Mouse (Mus musculus): ENCODE data around the gene Fam53a. TPM values are rescaled to one million over a fixed set of nuclear protein-coding genes. Genes with fewer than 3 reads are reported as not detected.

The Fam53a gene
- polyA plus RNA-seq, 1 experiment from 2014 or later, result 21.0 TPM

DNA sequence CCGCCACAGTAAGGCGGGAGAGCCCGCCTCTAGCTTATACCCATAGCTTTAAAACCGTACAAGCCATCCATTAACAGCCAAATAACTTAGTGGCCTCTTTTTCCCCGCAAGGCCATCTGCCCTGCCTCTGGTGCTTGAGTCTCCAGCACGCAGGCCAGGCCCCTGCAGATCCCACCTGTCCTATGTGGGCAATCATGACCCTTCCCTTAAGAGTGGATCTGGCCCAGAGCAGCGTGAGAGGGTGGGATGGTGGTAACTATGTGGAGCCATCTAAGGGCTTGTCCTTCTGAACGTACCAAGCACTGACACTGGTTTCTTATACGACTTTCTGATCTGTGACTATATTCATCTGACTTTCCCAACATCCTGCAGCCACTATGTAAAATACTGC, 23.3 kb upstream of the Fam53a start:
- H3K4me1 ChIP-seq (ENCODE audit: insufficient read depth), result peaks cover 33% of the 10 kb centered on the region
- TF ChIP-seq CTCF (IDR thresholded peaks at IDR 0.05; ENCODE audit: low read depth) (no peak), EP300 (IDR thresholded peaks at IDR 0.05; ENCODE audit: low read depth) (no peak)
- DNase-seq (no peak), ATAC-seq (no peak)
- peak overlapping the region; percentile 60 for H3K9ac ChIP-seq (replicated peaks)
- no peaks in the 10 kb centered on the region for H3K27me3 ChIP-seq (ENCODE audit: insufficient read depth, low read length)
- H3K9me3 ChIP-seq (ENCODE audit: low read length), result no peaks in the 10 kb centered on the region
- peak overlapping the region; percentile 98 for H3K27ac ChIP-seq (ENCODE audit: low read depth)
- 5% methylated on average over 9 of the region's 9 CpGs for WGBS (ENCODE audit: insufficient replicate concordance)
- H3K4me3 ChIP-seq (ENCODE audit: low read depth, low read length), result peak overlapping the region; percentile 72
- peaks cover 41% of the 10 kb centered on the region for H3K36me3 ChIP-seq (replicated peaks; ENCODE audit: insufficient read depth, low read length)
- peak overlapping the region; percentile 76 for H3K4me2 ChIP-seq (ENCODE audit: low read depth, low read length)

DNA sequence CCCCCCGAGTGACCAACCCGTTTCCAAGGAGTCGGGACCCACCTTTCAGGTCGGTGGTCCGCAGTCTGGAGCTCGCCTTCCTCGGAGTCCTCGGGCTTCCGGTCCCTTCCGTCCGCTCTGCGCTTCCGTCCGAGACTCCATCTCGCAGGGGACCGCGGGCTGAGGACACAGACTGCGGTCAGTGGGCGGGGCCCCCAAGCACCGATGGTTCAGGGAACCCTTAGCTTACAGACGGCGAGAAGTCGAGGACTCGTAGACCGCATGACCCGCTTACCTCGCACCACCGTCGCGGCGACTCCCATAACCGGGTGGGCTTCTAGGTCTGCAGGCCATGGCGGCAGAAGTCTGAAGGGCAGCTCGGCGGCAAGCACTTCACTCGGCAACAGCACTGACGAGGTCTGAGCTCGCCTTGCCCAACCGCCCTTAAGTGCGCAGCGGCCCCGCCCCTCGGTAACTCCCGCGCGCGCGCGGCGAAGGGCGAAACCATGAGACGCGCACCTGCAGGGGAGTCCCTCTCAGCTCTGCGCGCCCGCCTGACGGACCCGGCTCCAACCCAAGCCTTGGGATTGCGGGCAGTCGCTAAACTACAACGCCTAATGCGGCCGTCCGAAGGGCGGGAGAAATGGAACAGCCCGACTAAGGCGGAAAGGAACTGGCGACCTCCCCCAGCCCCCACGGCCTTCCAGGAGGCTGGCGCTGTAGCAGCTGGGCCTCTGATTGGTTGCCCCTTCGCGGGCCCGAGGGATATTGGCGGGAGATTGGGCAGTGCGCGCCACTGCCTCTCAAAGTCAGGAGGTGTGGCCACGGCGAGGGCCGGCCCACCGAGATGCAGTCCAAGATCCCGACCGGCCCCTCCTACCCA, 22.7 kb upstream of the Fam53a start, which contains the start of gene Slbp:
Gene Slbp, minus strand, starts transcription at position 654 of the 862 bp plus-strand sequence.
- Histone ChIP-seq H3K4me1 (ENCODE audit: insufficient read depth) (peaks cover 33% of the 10 kb centered on the region), H3K36me3 (replicated peaks; ENCODE audit: insufficient read depth, low read length) (peaks cover 47% of the 10 kb centered on the region), H3K27me3 (ENCODE audit: insufficient read depth, low read length) (no peaks in the 10 kb centered on the region), H3K9me3 (ENCODE audit: low read length) (no peaks in the 10 kb centered on the region), H3K9ac (replicated peaks) (peak within 1 kb of the TSS; percentile 87), H3K4me2 (ENCODE audit: low read depth, low read length) (peak within 1 kb of the TSS; percentile 76), H3K4me3 (ENCODE audit: low read depth, low read length) (peak within 1 kb of the TSS; percentile 72), H3K27ac (ENCODE audit: low read depth) (peak within 1 kb of the TSS; percentile 98)
- DNase-seq (peak; percentile 95), ATAC-seq (peak; percentile 92)
- TF ChIP-seq CTCF (IDR thresholded peaks at IDR 0.05; ENCODE audit: low read depth) (no peak), EP300 (IDR thresholded peaks at IDR 0.05; ENCODE audit: low read depth) (peak; percentile 52)
- 1% methylated on average over 77 of the region's 82 CpGs for WGBS (ENCODE audit: insufficient replicate concordance)

DNA sequence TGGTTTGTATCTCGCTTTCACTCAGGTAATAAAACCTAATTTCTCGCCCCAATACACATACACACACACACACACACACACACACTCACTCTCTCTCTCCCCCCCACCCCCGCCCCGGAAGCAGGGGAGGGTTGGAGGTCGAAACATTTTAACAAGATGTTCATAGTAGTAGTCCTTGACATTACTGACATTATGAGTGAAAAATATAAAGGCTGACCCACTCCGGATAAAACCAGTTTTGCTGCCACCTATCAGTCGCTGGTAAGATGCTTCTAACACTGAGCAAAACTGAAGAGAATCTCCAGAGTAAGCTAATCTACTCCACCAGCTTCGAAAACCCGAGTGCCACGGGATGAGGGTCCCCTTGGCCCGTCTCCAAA, 22.1 kb upstream of the Fam53a start:
- peaks cover 53% of the 10 kb centered on the region for H3K36me3 ChIP-seq (replicated peaks; ENCODE audit: insufficient read depth, low read length)

DNA sequence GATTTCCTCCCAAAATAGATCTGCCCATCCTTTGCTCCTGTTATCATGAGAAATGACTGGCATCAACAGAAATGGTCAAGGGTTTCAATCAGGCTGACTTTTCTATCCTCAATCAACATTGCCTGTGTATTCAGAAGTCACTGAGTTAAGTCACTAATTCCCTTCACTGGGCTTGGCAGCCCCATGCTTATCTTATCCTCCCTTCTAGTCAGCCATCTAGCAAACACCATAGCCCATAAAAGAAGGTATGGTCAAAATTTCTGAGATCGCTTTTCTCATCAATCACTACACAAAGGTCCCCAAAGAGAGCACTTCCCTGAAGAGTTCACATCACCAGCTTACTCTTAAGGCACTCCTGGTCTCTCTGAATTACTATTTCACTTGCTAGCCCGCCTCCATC, 21.6 kb upstream of the Fam53a start:
- peak overlapping the region; percentile 76 for H3K4me2 ChIP-seq (ENCODE audit: low read depth, low read length)
- TF ChIP-seq EP300 (IDR thresholded peaks at IDR 0.05; ENCODE audit: low read depth), result no peak
- TF ChIP-seq CTCF (IDR thresholded peaks at IDR 0.05; ENCODE audit: low read depth), result no peak
- H3K4me1 ChIP-seq (ENCODE audit: insufficient read depth), result peaks cover 21% of the 10 kb centered on the region
- peak overlapping the region; percentile 98 for H3K27ac ChIP-seq (ENCODE audit: low read depth)
- peak overlapping the region; percentile 72 for H3K4me3 ChIP-seq (ENCODE audit: low read depth, low read length)
- H3K27me3 ChIP-seq (ENCODE audit: insufficient read depth, low read length), result no peaks in the 10 kb centered on the region
- peak overlapping the region; percentile 87 for H3K9ac ChIP-seq (replicated peaks)
- DNase-seq (no peak), ATAC-seq (no peak)
- H3K36me3 ChIP-seq (replicated peaks; ENCODE audit: insufficient read depth, low read length), result peaks cover 59% of the 10 kb centered on the region
- H3K9me3 ChIP-seq (ENCODE audit: low read length), result no peaks in the 10 kb centered on the region
- WGBS (ENCODE audit: insufficient replicate concordance), result 6% methylated on average over 2 of the region's 2 CpGs

More for the DNA sequence above, 22.1 kb upstream of the Fam53a start:
- ATAC-seq (no peak), DNase-seq (peak; percentile 48)
- Histone ChIP-seq H3K4me2 (ENCODE audit: low read depth, low read length) (peak overlapping the region; percentile 76), H3K4me1 (ENCODE audit: insufficient read depth) (peaks cover 26% of the 10 kb centered on the region), H3K27ac (ENCODE audit: low read depth) (peak overlapping the region; percentile 98), H3K4me3 (ENCODE audit: low read depth, low read length) (peak overlapping the region; percentile 72), H3K9ac (replicated peaks) (peak overlapping the region; percentile 87), H3K9me3 (ENCODE audit: low read length) (no peaks in the 10 kb centered on the region), H3K27me3 (ENCODE audit: insufficient read depth, low read length) (no peaks in the 10 kb centered on the region)
- under 1% methylated on average over 11 of the region's 11 CpGs for WGBS (ENCODE audit: insufficient replicate concordance)
- TF ChIP-seq CTCF (IDR thresholded peaks at IDR 0.05; ENCODE audit: low read depth) (no peak), EP300 (IDR thresholded peaks at IDR 0.05; ENCODE audit: low read depth) (no peak)

DNA sequence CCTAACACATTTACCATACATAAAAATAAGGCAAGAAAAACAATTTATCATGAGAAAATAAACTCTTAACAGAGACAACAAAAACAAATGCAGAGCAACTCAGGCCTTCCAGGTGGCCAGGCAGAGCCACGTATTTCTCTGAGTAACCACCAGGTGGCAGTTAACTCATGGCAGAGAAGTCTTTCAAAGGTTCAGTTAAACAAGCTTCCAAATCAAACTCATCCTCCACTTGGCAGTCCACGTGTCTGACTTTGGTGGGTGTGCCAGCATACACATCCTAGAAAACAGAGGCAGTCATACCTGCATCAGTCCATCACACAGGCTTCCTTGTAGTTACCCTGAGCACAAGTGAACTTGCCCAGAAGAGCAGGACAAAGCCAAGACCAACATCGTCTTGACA, 11.2 kb upstream of the Fam53a start:
- Histone ChIP-seq H3K4me2 (ENCODE audit: low read depth, low read length) (no peak overlapping the region), H3K36me3 (replicated peaks; ENCODE audit: insufficient read depth, low read length) (peaks cover 80% of the 10 kb centered on the region), H3K4me1 (ENCODE audit: insufficient read depth) (no peaks in the 10 kb centered on the region), H3K27me3 (ENCODE audit: insufficient read depth, low read length) (no peaks in the 10 kb centered on the region), H3K9ac (replicated peaks) (no peak overlapping the region), H3K4me3 (ENCODE audit: low read depth, low read length) (no peak overlapping the region), H3K27ac (ENCODE audit: low read depth) (no peak overlapping the region), H3K9me3 (ENCODE audit: low read length) (no peaks in the 10 kb centered on the region)
- peak; percentile 47 for DNase-seq
- ATAC-seq, result peak; percentile 51; the same call in 1 of the 2 replicates
- TF ChIP-seq CTCF (IDR thresholded peaks at IDR 0.05; ENCODE audit: low read depth), result peak; percentile 82
- no peak for TF ChIP-seq EP300 (IDR thresholded peaks at IDR 0.05; ENCODE audit: low read depth)
- WGBS (ENCODE audit: insufficient replicate concordance), result 35% methylated on average over 3 of the region's 3 CpGs

DNA sequence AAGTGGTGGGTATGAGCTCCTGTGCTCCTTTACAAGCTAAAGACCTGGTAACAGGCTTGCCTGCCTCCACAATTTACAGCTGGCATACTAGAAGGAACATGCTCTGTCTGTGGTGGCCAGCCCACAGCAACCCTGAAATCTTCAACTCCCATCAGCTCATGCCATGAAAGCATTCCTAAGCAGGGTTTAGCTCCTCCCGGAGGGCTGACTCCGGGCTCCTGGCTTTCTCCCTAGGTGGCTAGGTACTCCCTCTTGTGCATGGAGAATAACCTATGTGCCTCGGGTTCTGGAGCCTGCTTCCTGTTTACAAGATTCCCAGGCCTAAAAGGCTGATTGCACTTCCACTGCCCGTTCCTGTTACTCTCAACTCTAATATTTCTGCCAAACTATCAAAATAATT, 9.4 kb upstream of the Fam53a start:
- WGBS (ENCODE audit: insufficient replicate concordance), result 66% methylated on average over 4 of the region's 4 CpGs
- Histone ChIP-seq H3K4me2 (ENCODE audit: low read depth, low read length) (no peak overlapping the region), H3K4me1 (ENCODE audit: insufficient read depth) (no peaks in the 10 kb centered on the region), H3K9ac (replicated peaks) (no peak overlapping the region), H3K4me3 (ENCODE audit: low read depth, low read length) (no peak overlapping the region), H3K27me3 (ENCODE audit: insufficient read depth, low read length) (no peaks in the 10 kb centered on the region), H3K9me3 (ENCODE audit: low read length) (no peaks in the 10 kb centered on the region), H3K27ac (ENCODE audit: low read depth) (peak overlapping the region; percentile 51; the same call in 1 of the 2 replicates), H3K36me3 (replicated peaks; ENCODE audit: insufficient read depth, low read length) (peaks cover 63% of the 10 kb centered on the region)
- no peak for DNase-seq
- no peak for ATAC-seq
- TF ChIP-seq CTCF (IDR thresholded peaks at IDR 0.05; ENCODE audit: low read depth) (no peak), EP300 (IDR thresholded peaks at IDR 0.05; ENCODE audit: low read depth) (no peak)

Data from liver, postnatal 0 days (tissue).